Mouse (Mus musculus) layer of hippocampus, adult 18-20 months (tissue): Measurements from ENCODE around the gene Mucl2. TPM values are rescaled to one million over a fixed set of nuclear protein-coding genes. Genes with fewer than 3 reads are reported as not detected.
"Not testable (repeated sequence)": the region's sequence is repeated elsewhere in the genome, so short reads cannot be mapped to it uniquely, and the experiment has no call there.

ENCODE experiments used
- DNase-seq, 2 experiments: peaks; one replicate each; pipeline ENCODE4 v3.0.0; 2022; ENCODE audit warnings: low spot score in 2 of 2
- long read RNA-seq: library from polyadenylated mRNA; stranded (forward); transcript quantifications from one replicate; pipeline ENCODE4 v2.0.0, GENCODE M21; 2021
- microRNA-seq, 2 experiments: library from miRNA; unstranded; fragments of <30 nt; microRNA quantifications; one replicate each; pipeline ENCODE4 v1.2.0; 2021
- total RNA-seq, 2 experiments: library from RNA; stranded (reverse); gene quantifications; 2 replicates each; pipeline ENCODE4 v1.2.3; 2021

The Mucl2 gene
- total RNA-seq, result not detected
- long read RNA-seq, result 0 reads

- DNase-seq, result no peak
Measured at GRCm38 (mm10) chr15:103899212-103899611, at the start of gene Mucl2. Mucl2 (minus strand) TSS chr15:103899312.

- not testable (repeated sequence) for DNase-seq
Measured at GRCm38 (mm10) chr15:103913061-103913460, 13.9 kb upstream of the Mucl2 start.

Small RNA genes lying within 50 kb of the gene (microRNA-seq; reads per million reads assigned to microRNA genes)
- gene Gm22852, result 0 reads per million in 2 experiments

Other genes starting within 250 kb of the Mucl2 start
- not detected for gene Mucl1, start 143.8 kb downstream of the Mucl2 start, total RNA-seq